Mouse (Mus musculus) bone marrow macrophage, adult 2 months (primary cell): ENCODE results near the gene Abcg8.

Experiments
- CTCF ChIP-seq: IDR thresholded peaks from 2 replicates; pipeline ENCODE4 v1.5.1; 2012; ENCODE audit warnings: low read depth, mild to moderate bottlenecking, low read length, moderate library complexity
- POLR2A ChIP-seq: IDR thresholded peaks from 2 replicates; pipeline ENCODE4 v1.6.1; 2012; ENCODE audit warnings: mild to moderate bottlenecking, low read depth, low read length, borderline replicate concordance

DNA sequence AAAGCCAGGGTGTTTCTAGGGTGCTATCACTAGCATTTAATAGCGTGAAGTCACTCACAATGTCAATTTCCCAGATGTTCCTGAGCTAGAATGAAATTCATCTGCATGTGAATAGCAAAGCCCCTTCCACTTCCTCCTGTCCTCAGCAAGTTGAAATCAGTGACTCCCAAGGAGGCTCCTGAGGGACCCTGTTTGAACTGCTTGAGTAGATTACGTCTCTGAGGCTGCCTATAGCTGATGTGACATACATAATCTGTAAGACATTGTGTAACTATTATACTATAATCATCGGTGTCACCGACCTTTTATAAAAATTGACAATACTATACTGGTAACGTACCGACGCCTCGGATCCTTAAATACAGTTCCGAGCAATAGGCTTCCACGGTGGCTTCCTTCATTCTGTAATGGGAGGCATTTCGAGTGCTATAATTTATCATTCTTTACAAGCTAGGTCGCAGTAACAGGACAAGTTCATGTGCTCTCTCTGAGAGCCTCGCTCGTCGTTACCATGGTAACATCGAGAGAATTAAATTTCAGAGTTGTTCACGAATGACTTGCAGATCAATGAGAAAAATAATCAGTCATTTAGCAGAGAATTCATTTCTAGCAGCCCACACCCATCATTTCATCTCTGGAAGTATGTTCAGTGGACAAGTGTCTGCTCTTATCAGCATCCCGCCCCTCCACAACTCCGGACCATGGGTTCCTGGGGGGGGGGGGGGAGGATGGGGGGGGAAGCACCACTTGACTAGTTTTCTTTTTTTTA is 19.3 kb upstream of the Abcg8 start:
- TF ChIP-seq CTCF (no peak), POLR2A (no peak)
